Mouse (Mus musculus): Measurements from ENCODE around the gene Gm9774. TPM values are rescaled to one million over a fixed set of nuclear protein-coding genes. Genes with fewer than 3 reads are reported as not detected.

Gm9774 gene
- 1 to 10 TPM; 2.2 to 2.9 TPM for total RNA-seq (2021)
- long read RNA-seq, experiment 1, partial matches to known transcripts, result 0 of 3 reads
- long read RNA-seq, experiment 1, other reads (novel, unspliced or antisense), result 0 of 3 reads
- long read RNA-seq, experiment 2, partial matches to known transcripts, result 0 of 2 reads
- long read RNA-seq, experiment 2, other reads (novel, unspliced or antisense), result 1 of 2 reads

DNA sequence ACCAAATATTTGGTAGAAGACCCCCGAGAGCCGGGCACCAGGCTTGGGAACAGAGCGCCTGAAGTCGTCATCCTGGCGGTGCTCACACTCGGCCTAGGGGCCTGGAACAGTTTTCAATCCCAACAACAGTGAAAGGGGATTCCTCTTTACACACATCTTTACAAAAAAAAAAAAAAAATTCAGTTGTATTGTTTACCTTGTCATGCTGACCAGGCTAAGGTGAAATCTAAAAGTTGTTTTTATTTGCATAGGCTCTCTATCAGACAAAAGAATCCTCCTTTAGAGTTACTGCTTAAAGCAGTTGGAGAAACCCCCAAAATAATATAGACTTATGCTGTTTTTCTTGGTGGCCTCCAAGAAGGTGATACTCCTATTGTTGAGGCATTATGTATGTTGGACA is at the start of gene Gm9774:
Gm9774 (minus strand) TSS at position 101 of the 400 bp plus-strand sequence.
- intact Hi-C loops (cut with DNase I), result no loop called here
- DNase-seq, result no peak

- DNase-seq, result no peak
- intact Hi-C loops (cut with DNase I), result no loop called here
These were observed 40.9 kb upstream of the Gm9774 start for GRCm38 (mm10) chr3:92470111-92470510.

- DNase-seq, result no peak
- intact Hi-C loops (cut with DNase I), result no loop called here
These were observed 38.2 kb upstream of the Gm9774 start for GRCm38 (mm10) chr3:92467424-92467823.

DNA sequence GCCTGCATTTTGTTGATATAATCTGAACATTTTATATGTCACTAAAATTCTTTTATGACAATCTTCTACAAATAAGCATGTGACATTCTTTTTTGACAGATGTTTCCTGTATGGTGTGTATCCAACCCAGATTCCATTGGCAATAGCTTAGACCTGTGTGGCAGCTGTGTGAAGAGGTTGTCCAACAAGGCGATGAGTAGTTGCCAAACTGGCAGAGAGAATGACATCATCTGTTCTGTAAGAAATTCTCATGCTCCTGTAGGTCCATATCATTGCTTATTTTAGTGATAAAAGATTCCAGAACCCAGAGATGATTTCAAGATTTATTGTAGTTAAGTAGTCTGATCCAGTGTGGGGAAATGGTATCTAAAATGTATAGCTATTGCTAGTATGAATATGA is 37.4 kb upstream of the Gm9774 start:
- no peak for DNase-seq
- intact Hi-C loops (cut with DNase I), result no loop called here

DNA sequence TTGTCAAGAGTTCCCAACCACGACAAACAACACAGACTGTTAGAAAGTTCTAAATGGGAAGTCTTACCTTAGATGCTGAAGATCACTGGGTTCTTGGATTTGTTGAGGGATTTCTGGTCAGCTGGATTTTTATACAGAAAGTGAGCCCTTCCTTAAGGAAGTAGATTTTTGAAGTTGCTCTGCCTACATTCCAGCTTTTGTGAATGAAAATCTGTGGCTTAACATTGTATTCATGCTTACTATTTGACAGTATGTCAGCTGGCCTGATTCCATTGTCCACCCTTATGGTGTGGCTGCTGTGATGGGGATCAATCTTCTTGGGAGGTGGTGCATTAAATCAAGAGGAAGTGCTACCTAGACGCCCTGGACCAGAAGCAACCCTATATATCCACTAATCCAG is 29.4 kb upstream of the Gm9774 start, which contains the start of gene Sprr3:
Sprr3 (minus strand) TSS at position 101 of the 400 bp plus-strand sequence.
- DNase-seq, result no peak
- intact Hi-C loops (cut with DNase I), result no loop called here

GRCm38 (mm10) chr3:92455151-92455550 is 25.9 kb upstream of the Gm9774 start:
- no peak for DNase-seq
- intact Hi-C loops (cut with DNase I), result no loop called here

DNA sequence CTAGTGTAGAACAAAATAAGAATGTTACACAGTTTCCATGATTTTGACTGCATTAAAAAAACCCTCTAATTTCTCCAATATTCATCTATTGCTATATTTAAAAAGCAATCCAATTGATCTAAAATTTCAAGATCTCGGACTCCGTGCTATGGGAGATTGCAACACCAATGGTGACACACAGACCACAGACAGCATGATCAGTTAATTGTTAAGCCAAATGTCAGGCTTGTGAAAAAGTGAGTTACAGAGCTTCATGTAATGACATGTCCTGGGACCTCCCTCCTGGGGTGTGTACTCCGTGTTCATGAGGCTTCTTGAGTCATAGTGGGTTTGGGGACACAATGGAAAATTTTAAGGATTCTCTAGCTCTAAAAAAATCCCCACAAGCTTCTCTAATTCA is 11.0 kb upstream of the Gm9774 start:
- intact Hi-C loops (cut with DNase I), result no loop called here
- no peak for DNase-seq

DNA sequence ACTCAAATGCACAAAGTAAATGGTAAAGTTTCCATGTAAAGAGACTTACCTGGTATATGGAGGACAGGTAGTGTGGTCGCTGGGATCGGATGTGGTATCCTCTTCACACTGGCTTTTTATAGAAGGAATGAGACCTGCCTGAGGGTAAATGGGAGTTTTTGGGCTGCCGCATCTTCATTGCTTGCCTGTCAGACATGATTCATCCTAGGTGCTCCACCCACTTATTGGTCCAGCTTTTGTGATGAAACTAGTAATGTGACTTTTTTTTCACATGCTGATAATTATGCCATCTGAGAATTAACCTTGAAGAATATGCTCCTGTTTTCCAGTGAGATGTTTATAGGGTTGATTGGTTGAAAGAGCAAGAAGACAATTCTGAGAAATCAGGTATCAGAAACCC is 9.5 kb upstream of the Gm9774 start, which contains the start of gene Sprr1b:
Sprr1b (minus strand) TSS at position 101 of the 400 bp plus-strand sequence.
- DNase-seq, result no peak
- intact Hi-C loops (cut with DNase I), result no loop called here

DNA sequence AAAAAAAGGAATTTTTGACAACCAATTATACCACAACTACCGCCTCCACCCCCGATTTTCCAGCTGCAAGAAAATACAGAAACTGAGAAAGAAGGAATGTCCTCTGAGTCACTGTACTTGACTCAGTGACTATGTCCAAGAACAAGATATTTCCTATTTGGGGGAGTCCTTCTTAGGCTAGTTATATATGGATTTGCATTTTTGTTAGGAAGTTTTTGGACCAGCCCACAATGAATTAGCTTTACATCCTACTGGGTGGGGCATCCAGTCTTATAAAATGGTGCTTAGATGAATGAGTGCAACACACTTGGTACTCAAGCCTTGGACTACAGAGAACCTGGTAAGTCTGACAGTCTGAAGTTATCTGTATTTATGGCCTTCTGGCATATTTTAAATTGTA is 3.1 kb upstream of the Gm9774 start, which contains the start of gene Sprr2k:
Sprr2k (plus strand) TSS at position 301 of the 400 bp plus-strand sequence.
- intact Hi-C loops (cut with DNase I), result no loop called here
- DNase-seq, result no peak

DNA sequence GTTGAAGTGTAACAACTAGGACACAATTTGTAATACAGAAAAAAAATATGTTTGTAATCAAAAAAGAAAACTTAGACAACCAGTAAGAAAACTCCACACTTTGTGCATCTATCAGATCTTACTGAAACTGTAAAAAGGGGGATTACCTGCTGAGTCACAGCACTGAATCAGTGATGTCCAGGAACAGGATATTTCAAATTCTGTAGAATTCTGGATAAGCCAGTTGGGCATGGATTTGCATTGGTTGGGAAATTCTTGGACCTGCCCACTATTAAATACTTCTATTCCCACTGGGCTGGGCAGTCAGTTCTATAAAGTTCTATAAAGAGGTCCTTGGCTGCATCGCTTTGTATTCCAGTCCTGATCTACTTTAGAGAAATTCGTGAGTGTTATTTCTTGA is 11.4 kb downstream of the Gm9774 start, which contains the start of gene Sprr2j-ps:
Sprr2j-ps (plus strand) TSS at position 301 of the 400 bp plus-strand sequence.
- intact Hi-C loops (cut with DNase I), result no loop called here
- DNase-seq, result no peak

DNA sequence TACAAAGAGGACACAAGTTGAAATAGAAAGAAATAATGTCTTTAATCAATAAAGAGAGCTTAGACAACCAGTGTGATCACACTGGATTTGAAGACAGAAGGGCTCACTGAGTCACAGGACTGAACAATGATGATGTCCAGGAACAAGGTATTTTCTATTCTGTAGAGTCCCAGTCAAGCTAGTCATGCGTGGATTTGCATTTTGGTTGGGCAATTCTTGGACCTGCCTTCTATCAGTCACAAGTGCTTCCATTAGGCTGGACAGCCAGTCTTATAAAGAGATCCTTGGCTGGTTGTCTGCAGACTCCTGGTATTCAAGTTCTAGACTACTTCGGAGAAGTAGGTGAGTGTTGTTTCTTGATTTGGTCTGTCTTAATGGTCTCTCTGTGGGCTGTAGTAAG is 21.5 kb downstream of the Gm9774 start, which contains the start of gene Sprr2i:
Sprr2i (plus strand) TSS at position 301 of the 400 bp plus-strand sequence.
- intact Hi-C loops (cut with DNase I), result no loop called here
- DNase-seq, result no peak

- intact Hi-C loops (cut with DNase I), result no loop called here
- DNase-seq, result no peak
These were observed 34.9 kb downstream of the Gm9774 start for GRCm38 (mm10) chr3:92394301-92394700.

GRCm38 (mm10) chr3:92385385-92385784 is 43.8 kb downstream of the Gm9774 start, which contains the start of gene Sprr2h:
TSS of gene Sprr2h (plus strand) at chr3:92385685.
- intact Hi-C loops (cut with DNase I), result no loop called here

More at GRCm38 (mm10) chr3:92385385-92385784, 43.8 kb downstream of the Gm9774 start, which contains the start of gene Sprr2h:
- DNase-seq, result no peak

Other genes with a start within 250 kb of the Gm9774 start
- not detected for gene Sprr2a1, start 213.6 kb downstream of the Gm9774 start, total RNA-seq (2021)
- gene Sprr2a2, start 213.5 kb downstream of the Gm9774 start, total RNA-seq (2021), result not detected
- not detected for gene Sprr2a3, start 144.0 kb downstream of the Gm9774 start, total RNA-seq (2021)
- not detected for gene Sprr2b, start 112.8 kb downstream of the Gm9774 start, total RNA-seq (2021)
- not detected for gene Sprr2d, start 90.3 kb downstream of the Gm9774 start, total RNA-seq (2021)
- not detected for gene Sprr2e, start 77.3 kb downstream of the Gm9774 start, total RNA-seq (2021)
- gene Sprr2f, start 64.2 kb downstream of the Gm9774 start, total RNA-seq (2021), result not detected
- gene Sprr2h, start 43.7 kb downstream of the Gm9774 start, total RNA-seq (2021), result not detected
- not detected for gene Sprr2i, start 21.4 kb downstream of the Gm9774 start, total RNA-seq (2021)
- not detected for gene Sprr2j-ps, start 11.3 kb downstream of the Gm9774 start, total RNA-seq (2021)
- gene Sprr2k, start 3.2 kb upstream of the Gm9774 start, total RNA-seq (2021), result not detected
- gene Sprr1b, start 9.4 kb upstream of the Gm9774 start, total RNA-seq (2021), result not detected
- gene Sprr3, start 29.3 kb upstream of the Gm9774 start, total RNA-seq (2021), result not detected
- not detected for gene Sprr1a, start 56.5 kb upstream of the Gm9774 start, total RNA-seq (2021)
- gene Sprr4, start 71.1 kb upstream of the Gm9774 start, total RNA-seq (2021), result not detected
- not detected for gene 2310046K23Rik, start 105.1 kb upstream of the Gm9774 start, total RNA-seq (2021)
- gene Ivl, start 144.3 kb upstream of the Gm9774 start, total RNA-seq (2021), result not detected
- gene Smcp, start 159.6 kb upstream of the Gm9774 start, total RNA-seq (2021), result not detected
- not detected for gene 2210017I01Rik, start 178.1 kb upstream of the Gm9774 start, total RNA-seq (2021)
- not detected for gene Lce6a, start 192.2 kb upstream of the Gm9774 start, total RNA-seq (2021)
- gene Lce1a1, start 218.9 kb upstream of the Gm9774 start, total RNA-seq (2021), result not detected
- not detected for gene Lce1b, start 227.5 kb upstream of the Gm9774 start, total RNA-seq (2021)
- gene Lce1a2, start 240.9 kb upstream of the Gm9774 start, total RNA-seq (2021), result not detected
- not detected for gene Lce1c, start 249.8 kb upstream of the Gm9774 start, total RNA-seq (2021)